Mouse (Mus musculus) frontal cortex, postnatal 10 days (tissue): ENCODE measurements around the gene Cd81.

Experiments
- DNase-seq, 2 experiments: peaks; one replicate each; pipeline ENCODE4 v3.0.0; 2022; ENCODE audit warnings: low spot score in 2 of 2, mixed read lengths in 1 of 2

Gene Cd81

DNA sequence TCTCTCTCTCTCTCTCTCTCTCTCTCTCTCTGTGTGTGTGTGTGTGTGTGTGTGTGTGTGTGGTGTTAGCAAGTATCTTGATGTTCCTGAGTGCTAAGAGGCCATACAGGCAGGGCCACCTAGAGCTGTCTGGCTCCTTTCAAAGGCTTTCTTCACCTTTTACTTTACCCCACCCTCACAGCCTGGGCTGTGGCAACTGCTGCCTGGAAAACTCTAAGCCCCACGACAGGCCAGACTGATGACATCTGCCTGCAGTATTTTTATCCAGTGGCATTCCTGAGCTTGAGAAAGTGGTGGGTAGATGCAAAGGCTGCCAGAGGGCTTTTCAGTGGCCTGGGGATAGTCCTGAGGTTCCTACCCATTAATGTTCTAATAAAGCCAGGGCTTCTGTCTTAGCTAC, 59.9 kb downstream of the Cd81 start:
- no peak for DNase-seq

DNA sequence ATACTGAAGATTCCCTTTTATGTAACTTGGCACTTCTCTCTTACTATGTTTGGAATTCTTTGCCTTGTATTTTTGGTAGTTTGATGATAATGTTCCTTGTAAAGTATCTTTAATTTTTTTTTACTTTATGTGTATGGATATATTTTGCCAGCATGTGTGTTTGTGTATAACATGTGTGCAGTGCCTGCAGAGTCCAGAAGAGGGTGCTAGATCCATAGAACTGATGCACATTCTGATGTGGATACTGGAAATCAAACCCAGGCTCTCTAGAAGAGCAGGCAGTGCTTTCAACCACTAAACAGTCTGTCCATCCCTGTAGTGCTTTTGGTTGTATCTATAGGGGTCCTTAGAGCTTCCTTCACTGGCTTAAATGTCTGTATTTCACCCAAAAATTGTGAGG, 62.2 kb downstream of the Cd81 start:
- no peak for DNase-seq

DNA sequence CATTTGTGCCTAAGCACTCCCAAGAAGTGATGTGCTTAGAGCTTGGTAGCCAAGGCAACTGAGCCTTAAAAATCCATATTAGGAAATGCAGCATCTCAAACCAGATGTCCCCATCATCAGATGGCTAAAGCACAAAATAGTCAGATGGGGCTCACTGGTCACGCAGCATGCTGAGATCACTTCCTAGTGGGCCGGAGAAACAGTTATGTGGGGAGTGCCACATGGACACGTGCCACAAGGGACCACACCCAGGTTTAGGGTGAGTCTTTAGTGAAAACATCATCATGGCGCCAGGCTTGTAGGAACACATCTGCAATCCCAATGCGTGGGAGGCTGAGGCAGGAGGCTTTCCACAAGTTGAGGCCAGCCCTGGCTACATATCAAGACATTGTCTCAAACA, 64.0 kb downstream of the Cd81 start:
- DNase-seq = no peak
